Mouse (Mus musculus) limb, embryonic 12.5 days (tissue): ENCODE data around the gene Acaca. TPM values are rescaled to one million over a fixed set of nuclear protein-coding genes. Genes with fewer than 3 reads are reported as not detected.

Experiments
- ATAC-seq: fragments of 200-750 bp; cut with Nextera tagmentation; 2 replicates; pipeline ENCODE4 v1.8.0; 2017; ENCODE audit warnings: low read depth, moderate TSS enrichment; ENCODE audit not compliant: insufficient number of reproducible peaks, insufficient read depth, low FRiP score, low TSS enrichment
- H3K27ac ChIP-seq: fragments of 300-500 bp; sonication (generic); 2 replicates; pipeline ENCODE4 v1.5.1; 2016; ENCODE audit warnings: mild to moderate bottlenecking, moderate library complexity
- H3K27me3 ChIP-seq: fragments of 300-500 bp; sonication (generic); 2 replicates; pipeline ENCODE4 v1.6.1; 2016; ENCODE audit warnings: mild to moderate bottlenecking, moderate library complexity
- H3K36me3 ChIP-seq: fragments of 300-500 bp; sonication (generic); 2 replicates; pipeline ENCODE4 v1.6.1; 2016; ENCODE audit warnings: mild to moderate bottlenecking, moderate library complexity
- H3K4me1 ChIP-seq: fragments of 300-500 bp; sonication (generic); replicated peaks from 2 replicates; pipeline ENCODE4 v1.6.1; 2016
- H3K4me2 ChIP-seq: fragments of 300-500 bp; sonication (generic); 2 replicates; pipeline ENCODE4 v1.6.1; 2016; ENCODE audit warnings: mild to moderate bottlenecking, moderate library complexity
- H3K4me3 ChIP-seq: fragments of 300-500 bp; sonication (generic); replicated peaks from 2 replicates; pipeline ENCODE4 v1.5.1; 2016; ENCODE audit warnings: mild to moderate bottlenecking
- H3K9ac ChIP-seq: fragments of 300-500 bp; sonication (generic); replicated peaks from 2 replicates; pipeline ENCODE4 v1.6.1; 2016; ENCODE audit warnings: mild to moderate bottlenecking, moderate library complexity
- H3K9me3 ChIP-seq: fragments of 300-500 bp; sonication (generic); 2 replicates; pipeline ENCODE4 v1.6.1; 2016; ENCODE audit warnings: mild to moderate bottlenecking, moderate library complexity
- WGBS: fragments of 180-500 bp; shearing (Covaris S2); methylation state at CpG from one replicate; pipeline ENCODE4 v1.1.7; 2016; 5-methylcytosine and 5-hydroxymethylcytosine counted together
- polyA plus RNA-seq: library from polyadenylated mRNA; unstranded; fragments of >200 nt; fragmentation: Nextera tagmentation; extraction: Ambion mirVana; gene quantifications from 2 replicates; pipeline ENCODE4 v1.2.1, GENCODE M21; 2016

Acaca gene
- polyA plus RNA-seq, 1 experiment from 2014 or later = 26.2 TPM

- WGBS = 73% methylated on average over 2 of the region's 2 CpGs
- H3K27ac ChIP-seq = no peak overlapping the region
- H3K4me2 ChIP-seq = peak overlapping the region; percentile 70
- no peak for ATAC-seq
- peak overlapping the region; percentile 72 for H3K4me3 ChIP-seq
- peaks cover 18% of the 10 kb centered on the region for H3K4me1 ChIP-seq
- no peaks in the 10 kb centered on the region for H3K36me3 ChIP-seq
- H3K9ac ChIP-seq = no peak overlapping the region
- no peaks in the 10 kb centered on the region for H3K27me3 ChIP-seq
- no peaks in the 10 kb centered on the region for H3K9me3 ChIP-seq
These were observed 51.8 kb downstream of the Acaca start for GRCm38 (mm10) chr11:84181286-84181685.

- Histone ChIP-seq H3K36me3 (no peaks in the 10 kb centered on the region), H3K9me3 (no peaks in the 10 kb centered on the region), H3K4me2 (no peak overlapping the region), H3K4me1 (peaks cover 6% of the 10 kb centered on the region; the same call in 1 of the 2 replicates), H3K27me3 (no peaks in the 10 kb centered on the region), H3K27ac (no peak overlapping the region), H3K9ac (no peak overlapping the region), H3K4me3 (no peak overlapping the region)
- ATAC-seq = no peak
- 94% methylated on average over 3 of the region's 3 CpGs for WGBS
These were observed 59.1 kb downstream of the Acaca start for GRCm38 (mm10) chr11:84188530-84188929.

GRCm38 (mm10) chr11:84190581-84191233 is 61.2 kb downstream of the Acaca start:
- Histone ChIP-seq H3K27me3 (no peaks in the 10 kb centered on the region), H3K4me2 (no peak overlapping the region), H3K4me1 (peaks cover 6% of the 10 kb centered on the region; the same call in 1 of the 2 replicates), H3K27ac (0 out of 2 replicates have a peak overlapping the region, but pooled peaks have one; percentile 35), H3K4me3 (no peak overlapping the region), H3K9ac (no peak overlapping the region), H3K36me3 (peaks cover 5% of the 10 kb centered on the region; the same call in 1 of the 2 replicates), H3K9me3 (no peaks in the 10 kb centered on the region)
- WGBS = 74% methylated on average over 8 of the region's 8 CpGs
- ATAC-seq = no peak

- H3K27me3 ChIP-seq = no peaks in the 10 kb centered on the region
- no peak overlapping the region for H3K27ac ChIP-seq
- no peaks in the 10 kb centered on the region for H3K9me3 ChIP-seq
- peaks cover 14% of the 10 kb centered on the region for H3K36me3 ChIP-seq
- ATAC-seq = no peak
- no peak overlapping the region for H3K4me3 ChIP-seq
- 69% methylated on average over 10 of the region's 10 CpGs for WGBS
- peaks cover 6% of the 10 kb centered on the region; the same call in 1 of the 2 replicates for H3K4me1 ChIP-seq
- no peak overlapping the region for H3K9ac ChIP-seq
- no peak overlapping the region for H3K4me2 ChIP-seq
These were observed 63.8 kb downstream of the Acaca start for GRCm38 (mm10) chr11:84193249-84193648.

- no peak for ATAC-seq
These were observed 65.3 kb downstream of the Acaca start for GRCm38 (mm10) chr11:84194751-84195150.

GRCm38 (mm10) chr11:84197607-84198402 is 68.3 kb downstream of the Acaca start:
- Histone ChIP-seq H3K9ac (no peak overlapping the region), H3K9me3 (no peaks in the 10 kb centered on the region), H3K4me2 (no peak overlapping the region), H3K27me3 (no peaks in the 10 kb centered on the region), H3K27ac (no peak overlapping the region), H3K4me1 (0 out of 2 replicates have a peak, but pooled peaks cover 4% of the 10 kb centered on the region), H3K4me3 (no peak overlapping the region), H3K36me3 (peaks cover 14% of the 10 kb centered on the region)
- no peak for ATAC-seq
- WGBS = 90% methylated on average over 3 of the region's 3 CpGs

More at GRCm38 (mm10) chr11:84194751-84195150, 65.3 kb downstream of the Acaca start:
- peaks cover 14% of the 10 kb centered on the region for H3K36me3 ChIP-seq
- H3K4me1 ChIP-seq = peaks cover 6% of the 10 kb centered on the region; the same call in 1 of the 2 replicates
- H3K4me3 ChIP-seq = no peak overlapping the region
- no peaks in the 10 kb centered on the region for H3K27me3 ChIP-seq
- WGBS = 90% methylated on average over 3 of the region's 3 CpGs
- no peaks in the 10 kb centered on the region for H3K9me3 ChIP-seq
- no peak overlapping the region for H3K27ac ChIP-seq
- no peak overlapping the region for H3K9ac ChIP-seq
- H3K4me2 ChIP-seq = no peak overlapping the region

GRCm38 (mm10) chr11:84205776-84206175 is 76.3 kb downstream of the Acaca start:
- no peak overlapping the region for H3K27ac ChIP-seq
- ATAC-seq = no peak
- no peak overlapping the region for H3K9ac ChIP-seq
- H3K9me3 ChIP-seq = no peaks in the 10 kb centered on the region
- H3K4me1 ChIP-seq = no peaks in the 10 kb centered on the region
- no peak overlapping the region for H3K4me3 ChIP-seq
- H3K27me3 ChIP-seq = no peaks in the 10 kb centered on the region
- 66% methylated on average over 4 of the region's 4 CpGs for WGBS
- H3K4me2 ChIP-seq = no peak overlapping the region
- H3K36me3 ChIP-seq = peaks cover 9% of the 10 kb centered on the region; the same call in 1 of the 2 replicates

GRCm38 (mm10) chr11:84210876-84211275 is 81.4 kb downstream of the Acaca start:
- Histone ChIP-seq H3K27me3 (no peaks in the 10 kb centered on the region), H3K4me2 (no peak overlapping the region), H3K9me3 (no peaks in the 10 kb centered on the region), H3K9ac (no peak overlapping the region), H3K4me3 (no peak overlapping the region), H3K4me1 (no peaks in the 10 kb centered on the region), H3K36me3 (peaks cover 3% of the 10 kb centered on the region), H3K27ac (no peak overlapping the region)
- 91% methylated on average over 6 of the region's 6 CpGs for WGBS
- no peak for ATAC-seq

- Histone ChIP-seq H3K4me2 (no peak overlapping the region), H3K4me1 (no peaks in the 10 kb centered on the region), H3K9ac (no peak overlapping the region), H3K4me3 (no peak overlapping the region), H3K27ac (no peak overlapping the region), H3K36me3 (peaks cover 20% of the 10 kb centered on the region), H3K9me3 (no peaks in the 10 kb centered on the region), H3K27me3 (no peaks in the 10 kb centered on the region)
- 96% methylated on average over 4 of the region's 4 CpGs for WGBS
- ATAC-seq = no peak
These were observed 89.5 kb downstream of the Acaca start for GRCm38 (mm10) chr11:84218951-84219350.

GRCm38 (mm10) chr11:84243562-84243961 is 114.1 kb downstream of the Acaca start:
- Histone ChIP-seq H3K9ac (no peak overlapping the region), H3K9me3 (no peaks in the 10 kb centered on the region), H3K27me3 (no peaks in the 10 kb centered on the region), H3K36me3 (peaks cover 39% of the 10 kb centered on the region; the same call in 1 of the 2 replicates), H3K4me3 (no peak overlapping the region), H3K4me2 (no peak overlapping the region), H3K4me1 (no peaks in the 10 kb centered on the region), H3K27ac (no peak overlapping the region)
- no peak for ATAC-seq

- no peak for ATAC-seq
These were observed 117.9 kb downstream of the Acaca start for GRCm38 (mm10) chr11:84247370-84247769.

More at GRCm38 (mm10) chr11:84247370-84247769, 117.9 kb downstream of the Acaca start:
- Histone ChIP-seq H3K9me3 (no peaks in the 10 kb centered on the region), H3K27ac (no peak overlapping the region), H3K36me3 (peaks cover 43% of the 10 kb centered on the region), H3K4me3 (no peak overlapping the region), H3K27me3 (no peaks in the 10 kb centered on the region), H3K4me1 (no peaks in the 10 kb centered on the region), H3K9ac (no peak overlapping the region), H3K4me2 (no peak overlapping the region)
- WGBS = 94% methylated on average over 1 of the region's 1 CpGs
